Mouse (Mus musculus) limb, embryonic 12.5 days (tissue): ENCODE results near the gene H6pd. TPM values are rescaled to one million over a fixed set of nuclear protein-coding genes. Genes with fewer than 3 reads are reported as not detected.

Source experiments
- ATAC-seq: fragments of 200-750 bp; cut with Nextera tagmentation; 2 replicates; pipeline ENCODE4 v1.8.0; 2017; ENCODE audit warnings: low read depth, moderate TSS enrichment; ENCODE audit not compliant: insufficient number of reproducible peaks, insufficient read depth, low FRiP score, low TSS enrichment
- H3K27ac ChIP-seq: fragments of 300-500 bp; sonication (generic); 2 replicates; pipeline ENCODE4 v1.5.1; 2016; ENCODE audit warnings: mild to moderate bottlenecking, moderate library complexity
- H3K27me3 ChIP-seq: fragments of 300-500 bp; sonication (generic); 2 replicates; pipeline ENCODE4 v1.6.1; 2016; ENCODE audit warnings: mild to moderate bottlenecking, moderate library complexity
- H3K36me3 ChIP-seq: fragments of 300-500 bp; sonication (generic); 2 replicates; pipeline ENCODE4 v1.6.1; 2016; ENCODE audit warnings: mild to moderate bottlenecking, moderate library complexity
- H3K4me1 ChIP-seq: fragments of 300-500 bp; sonication (generic); replicated peaks from 2 replicates; pipeline ENCODE4 v1.6.1; 2016
- H3K4me2 ChIP-seq: fragments of 300-500 bp; sonication (generic); 2 replicates; pipeline ENCODE4 v1.6.1; 2016; ENCODE audit warnings: mild to moderate bottlenecking, moderate library complexity
- H3K4me3 ChIP-seq: fragments of 300-500 bp; sonication (generic); replicated peaks from 2 replicates; pipeline ENCODE4 v1.5.1; 2016; ENCODE audit warnings: mild to moderate bottlenecking
- H3K9ac ChIP-seq: fragments of 300-500 bp; sonication (generic); replicated peaks from 2 replicates; pipeline ENCODE4 v1.6.1; 2016; ENCODE audit warnings: mild to moderate bottlenecking, moderate library complexity
- H3K9me3 ChIP-seq: fragments of 300-500 bp; sonication (generic); 2 replicates; pipeline ENCODE4 v1.6.1; 2016; ENCODE audit warnings: mild to moderate bottlenecking, moderate library complexity
- WGBS: fragments of 180-500 bp; shearing (Covaris S2); methylation state at CpG from one replicate; pipeline ENCODE4 v1.1.7; 2016; 5-methylcytosine and 5-hydroxymethylcytosine counted together
- polyA plus RNA-seq: library from polyadenylated mRNA; unstranded; fragments of >200 nt; fragmentation: Nextera tagmentation; extraction: Ambion mirVana; gene quantifications from 2 replicates; pipeline ENCODE4 v1.2.1, GENCODE M21; 2016

H6pd gene
- polyA plus RNA-seq, 1 experiment from 2014 or later: 7.0 TPM

DNA sequence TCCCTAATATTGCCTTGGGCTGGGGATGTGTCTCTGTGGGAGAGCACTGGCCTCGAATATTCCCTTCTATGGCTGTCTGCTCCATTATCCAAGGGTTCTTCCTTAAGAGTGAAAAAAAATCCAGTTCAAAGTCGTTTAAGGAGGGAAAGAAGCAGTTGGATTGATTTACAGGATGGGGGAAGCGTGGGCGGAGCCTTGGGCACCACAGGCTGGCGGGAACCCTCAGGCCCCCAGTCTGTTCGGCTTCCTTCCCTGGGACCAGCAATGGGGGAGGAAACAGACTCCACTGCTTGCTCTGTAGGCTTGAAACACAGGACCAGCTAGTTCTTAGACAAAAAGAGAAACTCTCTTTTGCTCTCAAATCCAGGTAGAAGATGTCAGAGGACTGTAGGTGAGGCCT is 40.3 kb downstream of the H6pd start:
- peak overlapping the region; percentile 64 for H3K27ac ChIP-seq
- no peaks in the 10 kb centered on the region for H3K9me3 ChIP-seq
- H3K27me3 ChIP-seq: no peaks in the 10 kb centered on the region
- H3K36me3 ChIP-seq: no peaks in the 10 kb centered on the region
- peak overlapping the region; percentile 28; the same call in 1 of the 2 replicates for H3K9ac ChIP-seq
- H3K4me1 ChIP-seq: peaks cover 34% of the 10 kb centered on the region
- no peak overlapping the region for H3K4me2 ChIP-seq
- 15% methylated on average over 6 of the region's 6 CpGs for WGBS
- no peak for ATAC-seq
- no peak overlapping the region for H3K4me3 ChIP-seq

DNA sequence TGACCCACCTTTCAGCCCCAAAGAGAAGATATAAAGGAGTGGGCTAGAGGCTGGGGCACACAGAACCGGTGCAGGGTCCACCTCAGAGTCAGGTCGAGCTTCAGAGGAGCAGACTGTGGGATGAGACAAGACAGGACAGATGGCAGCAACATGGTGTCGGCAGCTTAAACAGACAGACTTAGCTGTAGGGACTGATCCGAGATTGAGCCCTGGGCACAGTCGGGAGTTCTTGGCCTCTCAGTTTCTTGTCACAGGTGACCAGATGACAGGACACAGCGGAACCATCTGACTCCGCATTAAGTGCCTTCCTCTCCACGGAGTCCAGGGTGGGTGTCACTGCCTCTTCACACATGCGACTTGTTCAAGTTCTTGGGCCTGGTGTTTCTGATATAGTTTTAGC is 41.9 kb downstream of the H6pd start:
- Histone ChIP-seq H3K27me3 (no peaks in the 10 kb centered on the region), H3K4me1 (peaks cover 34% of the 10 kb centered on the region), H3K27ac (no peak overlapping the region), H3K9ac (no peak overlapping the region), H3K36me3 (no peaks in the 10 kb centered on the region), H3K4me3 (no peak overlapping the region), H3K9me3 (no peaks in the 10 kb centered on the region; the same call in 1 of the 2 replicates), H3K4me2 (no peak overlapping the region)
- no peak for ATAC-seq
- 87% methylated on average over 9 of the region's 9 CpGs for WGBS

GRCm38 (mm10) chr4:149966252-149966651 is 42.6 kb downstream of the H6pd start:
- H3K36me3 ChIP-seq: no peaks in the 10 kb centered on the region
- H3K4me1 ChIP-seq: peaks cover 34% of the 10 kb centered on the region
- H3K9ac ChIP-seq: no peak overlapping the region
- no peak overlapping the region for H3K4me3 ChIP-seq
- 0 out of 2 replicates have a peak overlapping the region, but pooled peaks have one; percentile 14 for H3K27ac ChIP-seq
- no peak overlapping the region for H3K4me2 ChIP-seq
- WGBS: 80% methylated on average over 5 of the region's 5 CpGs
- ATAC-seq: no peak
- H3K9me3 ChIP-seq: no peaks in the 10 kb centered on the region; the same call in 1 of the 2 replicates
- H3K27me3 ChIP-seq: no peaks in the 10 kb centered on the region

- Histone ChIP-seq H3K27ac (no peak overlapping the region), H3K36me3 (no peaks in the 10 kb centered on the region), H3K4me2 (no peak overlapping the region), H3K4me1 (peaks cover 34% of the 10 kb centered on the region), H3K9me3 (no peaks in the 10 kb centered on the region; the same call in 1 of the 2 replicates), H3K4me3 (no peak overlapping the region), H3K9ac (no peak overlapping the region), H3K27me3 (no peaks in the 10 kb centered on the region)
- WGBS: 58% methylated on average over 6 of the region's 6 CpGs
- ATAC-seq: no peak
Measured at GRCm38 (mm10) chr4:149965672-149966071, 43.2 kb downstream of the H6pd start.

DNA sequence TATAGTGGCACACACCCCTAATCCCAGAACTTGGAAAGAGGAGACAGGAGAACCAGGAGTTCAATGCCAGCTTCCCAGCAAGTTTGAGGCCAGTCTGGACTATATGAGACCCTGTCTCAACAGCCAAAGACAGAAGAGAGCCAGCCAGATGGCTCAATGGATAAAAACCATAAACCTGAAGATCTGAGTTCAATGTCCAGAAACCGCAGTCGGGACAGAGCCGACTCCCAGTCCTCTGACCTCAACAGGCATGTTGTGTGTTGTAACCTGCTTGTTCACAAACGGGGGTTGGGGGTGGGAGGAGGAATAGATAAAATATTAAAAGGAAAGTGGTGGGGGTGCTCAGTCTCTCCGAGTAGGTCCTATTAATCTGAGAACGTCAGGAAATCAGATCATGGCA is 43.6 kb downstream of the H6pd start:
- no peak for ATAC-seq
- Histone ChIP-seq H3K36me3 (no peaks in the 10 kb centered on the region), H3K4me1 (peaks cover 34% of the 10 kb centered on the region), H3K27ac (peak overlapping the region; percentile 81), H3K9me3 (no peaks in the 10 kb centered on the region; the same call in 1 of the 2 replicates), H3K4me3 (no peak overlapping the region), H3K27me3 (no peaks in the 10 kb centered on the region), H3K4me2 (no peak overlapping the region), H3K9ac (no peak overlapping the region)
- WGBS: 55% methylated on average over 6 of the region's 6 CpGs

DNA sequence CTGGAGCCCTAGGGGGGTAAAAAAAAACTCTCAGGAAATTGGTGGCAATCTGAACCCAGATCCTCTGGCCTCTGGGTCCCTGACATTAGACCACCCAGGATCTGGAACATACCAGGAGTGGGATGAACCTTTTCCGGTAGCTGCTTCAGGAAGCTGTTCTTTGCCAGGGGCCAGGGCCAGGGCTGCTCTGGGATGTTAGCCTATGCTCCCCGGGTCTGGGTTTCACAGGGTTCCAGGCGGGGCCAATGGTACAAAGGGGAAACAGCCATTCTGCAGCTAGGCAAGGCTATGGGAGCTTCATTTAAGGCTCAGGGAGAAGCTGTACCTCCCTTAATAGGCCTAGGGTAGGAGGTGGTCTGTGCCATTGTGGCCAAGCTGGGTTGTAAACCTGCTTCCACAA is 44.1 kb downstream of the H6pd start:
- peak overlapping the region; percentile 81 for H3K27ac ChIP-seq

GRCm38 (mm10) chr4:149964285-149964684 is 44.5 kb downstream of the H6pd start:
- H3K4me2 ChIP-seq: no peak overlapping the region
- WGBS: 72% methylated on average over 8 of the region's 8 CpGs
- H3K9me3 ChIP-seq: no peaks in the 10 kb centered on the region; the same call in 1 of the 2 replicates
- no peaks in the 10 kb centered on the region for H3K27me3 ChIP-seq
- ATAC-seq: no peak
- H3K4me3 ChIP-seq: no peak overlapping the region
- 0 out of 2 replicates have a peak overlapping the region, but pooled peaks have one; percentile 23 for H3K9ac ChIP-seq
- peak overlapping the region; percentile 81 for H3K27ac ChIP-seq
- H3K36me3 ChIP-seq: no peaks in the 10 kb centered on the region
- H3K4me1 ChIP-seq: peaks cover 34% of the 10 kb centered on the region

More for the DNA sequence above, 44.1 kb downstream of the H6pd start:
- H3K9me3 ChIP-seq: no peaks in the 10 kb centered on the region; the same call in 1 of the 2 replicates
- no peaks in the 10 kb centered on the region for H3K27me3 ChIP-seq
- 13% methylated on average over 3 of the region's 3 CpGs for WGBS
- no peaks in the 10 kb centered on the region for H3K36me3 ChIP-seq
- ATAC-seq: 0 out of 2 replicates have a peak, but pooled peaks have one; percentile 34
- H3K9ac ChIP-seq: 0 out of 2 replicates have a peak overlapping the region, but pooled peaks have one; percentile 23
- H3K4me2 ChIP-seq: no peak overlapping the region
- no peak overlapping the region for H3K4me3 ChIP-seq
- H3K4me1 ChIP-seq: peaks cover 34% of the 10 kb centered on the region

GRCm38 (mm10) chr4:149960391-149960790 is 48.4 kb downstream of the H6pd start:
- no peaks in the 10 kb centered on the region for H3K36me3 ChIP-seq
- H3K9me3 ChIP-seq: no peaks in the 10 kb centered on the region; the same call in 1 of the 2 replicates
- H3K27ac ChIP-seq: no peak overlapping the region
- no peak overlapping the region for H3K4me2 ChIP-seq
- H3K9ac ChIP-seq: no peak overlapping the region
- H3K27me3 ChIP-seq: peaks cover 20% of the 10 kb centered on the region
- no peak for ATAC-seq
- 89% methylated on average over 7 of the region's 7 CpGs for WGBS
- peaks cover 24% of the 10 kb centered on the region for H3K4me1 ChIP-seq
- H3K4me3 ChIP-seq: no peak overlapping the region

DNA sequence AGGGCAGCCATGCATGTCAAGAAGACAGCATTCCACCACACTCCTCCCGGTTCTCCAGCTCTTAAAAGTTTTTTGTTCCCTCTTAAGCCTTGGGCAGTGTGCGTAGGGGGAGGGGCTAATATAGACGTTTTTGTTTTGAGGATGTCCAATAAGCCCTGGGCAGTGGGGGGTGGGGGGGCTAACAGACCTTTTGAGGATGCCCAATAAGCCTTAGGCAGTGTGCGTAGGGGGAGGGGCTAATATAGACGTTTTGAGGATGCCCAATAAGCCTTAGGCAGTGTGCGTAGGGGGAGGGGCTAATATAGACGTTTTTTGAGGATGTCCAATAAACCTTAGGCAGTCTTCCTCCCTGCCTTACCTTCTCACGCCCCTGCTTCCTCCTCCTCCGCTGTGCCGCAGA is 49.0 kb downstream of the H6pd start:
- 56% methylated on average over 10 of the region's 10 CpGs for WGBS
- Histone ChIP-seq H3K4me1 (peaks cover 20% of the 10 kb centered on the region), H3K4me3 (no peak overlapping the region), H3K27me3 (peaks cover 20% of the 10 kb centered on the region), H3K9ac (no peak overlapping the region), H3K36me3 (no peaks in the 10 kb centered on the region), H3K27ac (no peak overlapping the region), H3K9me3 (no peaks in the 10 kb centered on the region; the same call in 1 of the 2 replicates), H3K4me2 (no peak overlapping the region)
- no peak for ATAC-seq

DNA sequence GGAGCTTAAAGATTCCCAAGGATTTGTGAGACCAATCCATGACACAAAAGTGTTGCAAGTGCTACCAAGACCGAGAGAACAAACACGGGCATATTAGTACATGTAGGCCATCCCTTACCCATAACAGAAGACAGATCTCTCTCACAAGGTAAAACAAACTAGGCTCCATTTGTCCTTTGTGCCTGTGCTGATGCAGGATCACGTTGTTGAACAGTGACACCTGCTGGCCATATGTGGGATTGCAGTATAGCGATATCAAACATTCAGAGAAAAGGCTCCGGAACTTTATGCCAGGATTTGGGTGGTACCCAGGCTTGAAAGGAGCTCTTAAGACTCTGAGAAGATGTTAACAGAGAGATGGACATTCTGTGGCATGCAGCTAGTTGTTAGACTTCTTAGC is 50.3 kb downstream of the H6pd start:
- no peak overlapping the region for H3K4me2 ChIP-seq
- H3K4me1 ChIP-seq: peaks cover 10% of the 10 kb centered on the region
- no peaks in the 10 kb centered on the region for H3K36me3 ChIP-seq
- H3K9ac ChIP-seq: no peak overlapping the region
- peaks cover 20% of the 10 kb centered on the region for H3K27me3 ChIP-seq
- no peaks in the 10 kb centered on the region; the same call in 1 of the 2 replicates for H3K9me3 ChIP-seq
- no peak overlapping the region for H3K4me3 ChIP-seq
- no peak overlapping the region for H3K27ac ChIP-seq
- WGBS: 5% methylated on average over 5 of the region's 5 CpGs
- no peak for ATAC-seq

DNA sequence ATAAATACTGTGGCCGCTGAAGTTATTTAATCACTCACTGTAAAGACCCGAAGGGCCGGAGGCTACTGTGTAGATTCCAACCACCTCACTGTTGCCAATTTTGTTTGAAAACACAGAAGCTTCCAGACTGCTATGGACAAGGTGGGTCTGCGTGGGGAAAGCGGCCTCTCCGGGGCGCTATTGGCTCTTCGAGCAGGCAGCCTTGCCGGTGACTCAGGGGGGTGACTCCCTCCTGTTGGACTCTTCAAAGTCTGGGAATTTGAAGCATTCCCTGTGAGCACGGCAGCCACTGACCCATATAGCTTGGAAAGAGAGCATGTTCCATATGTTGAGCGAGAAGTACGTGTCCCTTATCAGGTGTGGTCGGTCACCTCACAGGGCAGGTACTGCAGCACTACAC is 52.8 kb downstream of the H6pd start:
- H3K4me2 ChIP-seq: no peak overlapping the region
- no peak overlapping the region for H3K27ac ChIP-seq
- 41% methylated on average over 13 of the region's 13 CpGs for WGBS
- peaks cover 23% of the 10 kb centered on the region for H3K4me1 ChIP-seq
- no peak overlapping the region for H3K9ac ChIP-seq
- H3K9me3 ChIP-seq: no peaks in the 10 kb centered on the region
- H3K4me3 ChIP-seq: no peak overlapping the region
- no peaks in the 10 kb centered on the region for H3K36me3 ChIP-seq
- peaks cover 23% of the 10 kb centered on the region for H3K27me3 ChIP-seq
- no peak for ATAC-seq

DNA sequence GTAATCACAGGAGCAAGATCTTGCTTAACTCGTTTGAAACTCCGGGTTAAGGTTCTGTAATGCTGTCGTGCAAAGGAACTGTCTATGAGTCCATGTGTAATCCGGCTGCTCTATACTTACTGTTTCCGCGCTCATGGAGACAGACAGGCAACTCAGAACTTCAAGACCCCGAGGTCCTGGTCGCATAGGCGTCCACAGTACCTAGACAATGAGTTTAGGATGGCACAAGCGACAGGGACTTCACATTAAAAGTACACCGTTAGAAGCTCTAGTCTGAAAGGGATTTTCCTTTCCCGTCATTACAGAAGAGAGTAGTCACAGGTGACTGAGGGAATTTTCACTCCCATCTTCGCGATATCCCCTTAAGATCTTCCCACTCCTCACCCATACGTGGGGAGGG is 53.2 kb downstream of the H6pd start:
- Histone ChIP-seq H3K9ac (no peak overlapping the region), H3K27ac (peak overlapping the region; percentile 8; the same call in 1 of the 2 replicates), H3K4me2 (peak overlapping the region; percentile 96), H3K4me3 (peak overlapping the region; percentile 84), H3K36me3 (no peaks in the 10 kb centered on the region), H3K4me1 (peaks cover 23% of the 10 kb centered on the region), H3K27me3 (peaks cover 23% of the 10 kb centered on the region), H3K9me3 (no peaks in the 10 kb centered on the region)
- ATAC-seq: no peak
- 21% methylated on average over 15 of the region's 15 CpGs for WGBS
